Comparison of ENCODE assay signal across 8 mouse cellular contexts in the genomic region with DNA sequence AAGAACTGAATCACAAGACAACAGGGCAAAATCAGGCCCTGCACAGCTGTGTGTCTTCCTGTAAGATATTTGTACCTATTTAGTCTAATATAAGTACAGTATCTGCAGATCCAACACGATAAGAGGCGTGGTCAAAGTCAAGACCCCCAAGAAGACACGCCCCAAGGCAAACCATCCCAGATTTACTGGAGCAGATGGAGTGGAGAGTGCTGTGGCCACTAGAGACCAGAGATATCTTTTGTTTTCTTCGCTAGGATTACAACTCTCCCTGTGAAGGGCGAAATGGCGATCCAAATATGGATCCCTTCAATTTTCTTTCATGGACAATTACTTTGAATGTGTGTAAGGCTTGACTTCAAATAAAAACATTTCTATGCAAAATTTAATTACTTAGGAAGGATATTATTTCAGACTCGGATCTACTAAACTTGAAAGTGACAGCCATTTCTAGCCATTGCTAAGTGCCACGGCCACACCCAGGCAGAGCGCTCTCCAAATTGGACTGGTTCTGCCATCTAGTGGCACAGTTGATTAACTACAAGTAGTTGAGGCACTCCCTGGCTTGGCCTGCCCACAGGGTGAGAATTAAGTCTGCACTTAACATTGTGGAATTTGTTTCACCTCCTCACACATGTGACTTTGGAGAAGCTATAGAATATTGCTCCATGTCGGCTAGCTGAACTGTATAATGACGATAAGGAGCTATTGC.
A peak's percentile ranks its signal among the peaks of the same experiment; 100 is the strongest.
DNase-seq lines count a peak whose midpoint lies in the region; ATAC-seq and TF ChIP-seq lines count a peak whose summit lies in the region.

No protein-coding gene starts in this region.

- no peak overlapping the region for H3K27ac ChIP-seq in hindbrain, embryonic 13.5 days
- H3K27ac ChIP-seq in lung, postnatal 0 days (ENCODE audit: low read length) = no peak overlapping the region

- H3K4me1 ChIP-seq in hindbrain, embryonic 13.5 days (replicated peaks) = no peaks in the 10 kb centered on the region
- H3K4me1 ChIP-seq in lung, postnatal 0 days (ENCODE audit: insufficient read depth, low read depth, low read length) = no peaks in the 10 kb centered on the region

- H3K4me2 ChIP-seq in hindbrain, embryonic 13.5 days = no peak overlapping the region
- no peak overlapping the region for H3K4me2 ChIP-seq in lung, postnatal 0 days (replicated peaks; ENCODE audit: low read depth, low read length)

- H3K27me3 ChIP-seq in hindbrain, embryonic 13.5 days = no peaks in the 10 kb centered on the region
- no peaks in the 10 kb centered on the region; the same call in 1 of the 2 replicates for H3K27me3 ChIP-seq in lung, postnatal 0 days (replicated peaks; ENCODE audit: insufficient read depth, low read length)

- H3K4me3 ChIP-seq in hindbrain, embryonic 13.5 days = no peak overlapping the region
- H3K4me3 ChIP-seq in lung, postnatal 0 days (ENCODE audit: low read depth, low read length) = no peak overlapping the region

- peak; percentile 48 for DNase-seq in MN1 (ENCODE audit: low spot score)
- DNase-seq in cerebellum, adult 18-20 months = peak; percentile 72
- peak; percentile 62 for DNase-seq in forelimb bud, embryonic 11.5 days (ENCODE audit: low read depth, low spot score)
- peak; percentile 73 to 79 for DNase-seq in layer of hippocampus, postnatal 10 days (ENCODE audit: low spot score in 2 of 2)
- peak; percentile 91 for DNase-seq in lung, postnatal 0 days (ENCODE audit: low spot score)
- DNase-seq in retina, embryonic 14.5 days (ENCODE audit: low spot score) = peak; percentile 85
- peak; percentile 64 to 76 for DNase-seq in thymus, postnatal 36 days

- H3K9ac ChIP-seq in hindbrain, embryonic 13.5 days = no peak overlapping the region
- H3K9ac ChIP-seq in lung, postnatal 0 days (replicated peaks; ENCODE audit: low read depth) = no peak overlapping the region

- TF ChIP-seq EP300 in lung, postnatal 0 days (IDR thresholded peaks at IDR 0.05) = no peak

- TF ChIP-seq CTCF in lung, postnatal 0 days (IDR thresholded peaks at IDR 0.05) = peak; percentile 97

- H3K36me3 ChIP-seq in hindbrain, embryonic 13.5 days = no peaks in the 10 kb centered on the region
- H3K36me3 ChIP-seq in lung, postnatal 0 days (ENCODE audit: insufficient read depth, low read length) = no peaks in the 10 kb centered on the region

- no peaks in the 10 kb centered on the region for H3K9me3 ChIP-seq in hindbrain, embryonic 13.5 days
- H3K9me3 ChIP-seq in lung, postnatal 0 days (ENCODE audit: low read length) = no peaks in the 10 kb centered on the region

- WGBS in hindbrain, embryonic 13.5 days = 51% methylated on average over 11 of the region's 11 CpGs
- 52% methylated on average over 11 of the region's 11 CpGs for WGBS in lung, postnatal 0 days

- peak; percentile 94 for ATAC-seq in hindbrain, embryonic 13.5 days (ENCODE audit: low FRiP score)
- peak; percentile 83 for ATAC-seq in lung, postnatal 0 days
